9 mouse cellular contexts compared by ENCODE assay signal in genomic region chr13:24638371-24639214, GRCm38 (mm10). TPM values are rescaled to one million over a fixed set of nuclear protein-coding genes. Genes with fewer than 3 reads are reported as not detected.
DNase-seq lines count a peak whose midpoint lies in the region; ATAC-seq lines count a peak whose summit lies in the region.
"Had no signal": no experiment of that assay in that cellular context is flagged by ENCODE, and none has a peak within 500 bp of the region (broad histone marks: within the 10 kb centered on the region; RNA-seq: fewer than 3 reads in every experiment).

No protein-coding gene starts in this region.

- H3K27ac ChIP-seq in forebrain, embryonic 12.5 days: peak overlapping the region; percentile 69
- H3K27ac ChIP-seq in hindbrain, embryonic 11.5 days (ENCODE audit: low read depth, low read length): peak overlapping the region; percentile 70
- H3K27ac ChIP-seq in midbrain, embryonic 14.5 days (replicated peaks; ENCODE audit: low read depth, low read length): peak overlapping the region; percentile 90

- peak overlapping the region; percentile 60 for H3K4me3 ChIP-seq in forebrain, embryonic 12.5 days (replicated peaks)
- peak overlapping the region; percentile 66 for H3K4me3 ChIP-seq in hindbrain, embryonic 11.5 days (ENCODE audit: low read depth, low read length)
- H3K4me3 ChIP-seq in midbrain, embryonic 14.5 days (replicated peaks; ENCODE audit: low read depth, low read length): peak overlapping the region; percentile 75

- H3K9me3 ChIP-seq in forebrain, embryonic 12.5 days: no peaks in the 10 kb centered on the region
- no peaks in the 10 kb centered on the region for H3K9me3 ChIP-seq in hindbrain, embryonic 11.5 days (ENCODE audit: control insufficient read depth, low read length)
- H3K9me3 ChIP-seq in midbrain, embryonic 14.5 days (ENCODE audit: control insufficient read depth, low read length): no peaks in the 10 kb centered on the region
- H3K9me3 ChIP-seq: G1E had no signal

- peak overlapping the region; percentile 97 for H3K4me2 ChIP-seq in forebrain, embryonic 12.5 days
- H3K4me2 ChIP-seq in hindbrain, embryonic 11.5 days (replicated peaks; ENCODE audit: low read depth, low read length): peak overlapping the region; percentile 98
- peak overlapping the region; percentile 82 for H3K4me2 ChIP-seq in midbrain, embryonic 14.5 days (ENCODE audit: low read length)

- WGBS in forebrain, embryonic 12.5 days: under 1% methylated on average over 65 of the region's 66 CpGs
- 1% methylated on average over 49 of the region's 66 CpGs for WGBS in hindbrain, embryonic 11.5 days
- under 1% methylated on average over 64 of the region's 66 CpGs for WGBS in midbrain, embryonic 14.5 days

- peaks cover 48% of the 10 kb centered on the region for H3K27me3 ChIP-seq in forebrain, embryonic 12.5 days
- H3K27me3 ChIP-seq in hindbrain, embryonic 11.5 days (ENCODE audit: control insufficient read depth, insufficient read depth, low read length): no peaks in the 10 kb centered on the region; the same call in 1 of the 2 replicates
- no peaks in the 10 kb centered on the region for H3K27me3 ChIP-seq in midbrain, embryonic 14.5 days (ENCODE audit: control insufficient read depth, insufficient read depth, low read length)
- H3K27me3 ChIP-seq in splenic B cell, adult 2 months (ENCODE audit: control insufficient read depth, insufficient read depth, low read length, poor library complexity, severe bottlenecking): no peaks in the 10 kb centered on the region

- no peaks in the 10 kb centered on the region for H3K36me3 ChIP-seq in forebrain, embryonic 12.5 days (replicated peaks)
- H3K36me3 ChIP-seq in hindbrain, embryonic 11.5 days (ENCODE audit: control insufficient read depth, insufficient read depth, low read length): no peaks in the 10 kb centered on the region
- no peaks in the 10 kb centered on the region for H3K36me3 ChIP-seq in midbrain, embryonic 14.5 days (ENCODE audit: control insufficient read depth, insufficient read depth, low read length)
- H3K36me3 ChIP-seq in splenic B cell, adult 2 months (ENCODE audit: control insufficient read depth, insufficient read depth, low read length, poor library complexity, severe bottlenecking): peaks cover 8% of the 10 kb centered on the region
- H3K36me3 ChIP-seq: G1E had no signal

- H3K4me1 ChIP-seq in forebrain, embryonic 12.5 days: peaks cover 32% of the 10 kb centered on the region
- peaks cover 4% of the 10 kb centered on the region for H3K4me1 ChIP-seq in hindbrain, embryonic 11.5 days (replicated peaks; ENCODE audit: control insufficient read depth, insufficient read depth, low read length)
- peaks cover 25% of the 10 kb centered on the region for H3K4me1 ChIP-seq in midbrain, embryonic 14.5 days (ENCODE audit: control insufficient read depth, insufficient read depth, low read length)

- peak overlapping the region; percentile 63 for H3K9ac ChIP-seq in forebrain, embryonic 12.5 days
- peak overlapping the region; percentile 67 for H3K9ac ChIP-seq in hindbrain, embryonic 11.5 days (ENCODE audit: low read depth, low read length)
- H3K9ac ChIP-seq in midbrain, embryonic 14.5 days (replicated peaks; ENCODE audit: low read length): peak overlapping the region; percentile 75

- DNase-seq in cerebellum, postnatal 14 days: peak; percentile 48 to 55
- no peak for DNase-seq in cerebellum, adult 11-12 months
- peak; percentile 67 for DNase-seq in T-cell, adult 2 months (ENCODE audit: low spot score)
- peak; percentile 66 for DNase-seq in hindbrain, embryonic 11.5 days (ENCODE audit: low spot score)
- peak; percentile 44 for DNase-seq in left cerebral cortex, postnatal 4 days
- peak; percentile 81 for DNase-seq in midbrain, embryonic 14.5 days
- peak; percentile 70 for DNase-seq in splenic B cell, adult 2 months (ENCODE audit: low read depth, low spot score)

- intact Hi-C loops in left cerebral cortex, postnatal 4 days (cut with DNase I): no loop called here

- peak; percentile 58 for ATAC-seq in forebrain, embryonic 12.5 days (ENCODE audit: low FRiP score)
- peak; percentile 75 for ATAC-seq in hindbrain, embryonic 11.5 days (ENCODE audit: low FRiP score)
- ATAC-seq in midbrain, embryonic 14.5 days (ENCODE audit: low FRiP score, low TSS enrichment): peak; percentile 71

RNA-seq across cellular contexts. Expression of gene Ripor2, which starts 56.6 kb away (rescaled TPM):
- 16.6 and 17.8 TPM in 2 replicates for polyA plus RNA-seq in forebrain, embryonic 12.5 days (2016; fragmentation: Nextera tagmentation; extraction: Ambion mirVana)
- 9.5 and 10.4 TPM in 2 replicates for polyA plus RNA-seq in hindbrain, embryonic 11.5 days (2014; fragmentation: Nextera tagmentation; extraction: Ambion mirVana)
- 10 to 100 TPM; 55.7 to 56.5 TPM for total RNA-seq in left cerebral cortex, postnatal 4 days (2021)
- polyA plus RNA-seq in midbrain, embryonic 14.5 days (2014; fragmentation: Nextera tagmentation; extraction: Ambion mirVana): 31.2 and 33.4 TPM in 2 replicates
- polyA plus RNA-seq: G1E had no signal
